Mouse (Mus musculus) liver, embryonic 14.5 days (tissue): Measurements from ENCODE around the gene Arrdc2. TPM values are rescaled to one million over a fixed set of nuclear protein-coding genes. Genes with fewer than 3 reads are reported as not detected.

Experiments
- ATAC-seq: fragments of 200-750 bp; cut with Nextera tagmentation; 2 replicates; pipeline ENCODE4 v1.8.0; 2017; ENCODE audit warnings: moderate number of reproducible peaks, mild to moderate bottlenecking, moderate library complexity; ENCODE audit not compliant: insufficient read depth
- DNase-seq, 3 experiments: peaks; one replicate each; pipeline ENCODE4 v3.0.0-alpha.2; 2012 to 2013; ENCODE audit warnings: low read depth in 3 of 3, low spot score in 3 of 3
- H3K27ac ChIP-seq: fragments of 300-500 bp; sonication (generic); 2 replicates; pipeline ENCODE4 v1.5.1; 2014; ENCODE audit warnings: moderate library complexity, mild to moderate bottlenecking, control low read depth, inconsistent platforms
- H3K27me3 ChIP-seq: fragments of 300-500 bp; sonication (generic); 2 replicates; pipeline ENCODE4 v1.6.1; 2014; ENCODE audit warnings: mild to moderate bottlenecking, low read length, moderate library complexity; ENCODE audit not compliant: control insufficient read depth, insufficient read depth
- H3K36me3 ChIP-seq: fragments of 300-500 bp; sonication (generic); replicated peaks from 2 replicates; pipeline ENCODE4 v1.6.1; 2014; ENCODE audit warnings: low read depth; ENCODE audit not compliant: control insufficient read depth, insufficient read depth
- H3K4me1 ChIP-seq, 2 experiments: fragments of 200-500 bp in 1 of 2; fragments of 300-500 bp in 1 of 2; sonication (generic) in 1 of 2; replicated peaks; 2 replicates each; pipeline ENCODE4 v1.6.1; 2012 to 2014; ENCODE audit warnings: antibody characterized with exemption in 1 of 2, inconsistent platforms in 1 of 2, low read length in 1 of 2; ENCODE audit not compliant: control insufficient read depth in 2 of 2, insufficient read depth in 2 of 2
- H3K4me2 ChIP-seq: fragments of 300-500 bp; sonication (generic); 2 replicates; pipeline ENCODE4 v1.6.1; 2014; ENCODE audit warnings: low read depth, mild to moderate bottlenecking, control low read depth, moderate library complexity
- H3K4me3 ChIP-seq, 2 experiments: fragments of 200-500 bp in 1 of 2; fragments of 300-500 bp in 1 of 2; sonication (generic) in 1 of 2; 2 replicates each; pipeline ENCODE4 v1.5.1; 2012 to 2014; ENCODE audit warnings: low read depth in 2 of 2, low read length in 2 of 2, mild to moderate bottlenecking in 2 of 2, control low read depth in 1 of 2, inconsistent platforms in 1 of 2, moderate library complexity in 1 of 2; ENCODE audit not compliant: insufficient read depth in 1 of 2
- H3K9ac ChIP-seq: fragments of 300-500 bp; sonication (generic); replicated peaks from 2 replicates; pipeline ENCODE4 v1.6.1; 2014; ENCODE audit warnings: mild to moderate bottlenecking, control low read depth, moderate library complexity
- H3K9me3 ChIP-seq: fragments of 300-500 bp; sonication (generic); 2 replicates; pipeline ENCODE4 v1.6.1; 2016; ENCODE audit warnings: low read length, mixed read lengths; ENCODE audit not compliant: control insufficient read depth
- CTCF ChIP-seq: IDR thresholded peaks from 2 replicates; pipeline ENCODE4 v1.5.1; 2016; ENCODE audit warnings: antibody characterized with exemption, low read depth, control low read depth
- EP300 ChIP-seq: IDR thresholded peaks from 2 replicates; pipeline ENCODE4 v1.6.1; 2016; ENCODE audit warnings: antibody characterized with exemption, low read depth
- WGBS: fragments of 180-500 bp; shearing (Covaris S2); extraction: QIAGEN DNeasy Blood & Tissue Kit; methylation state at CpG from one replicate; pipeline ENCODE4 v1.1.7; 2014; ENCODE audit not compliant: insufficient replicate concordance; 5-methylcytosine and 5-hydroxymethylcytosine counted together
- polyA plus RNA-seq, 2 experiments: library from polyadenylated mRNA; depleted of rRNA in 1 of 2; stranded (reverse) in 1 of 2; unstranded in 1 of 2; fragments of >200 nt; fragmentation: Nextera tagmentation in 1 of 2; extraction: Ambion mirVana in 1 of 2; gene quantifications; 2 replicates each; pipeline versions ENCODE4 v1.2.1 to v1.2.3; 2012 to 2014

Arrdc2 gene
- polyA plus RNA-seq, 2 experiments: 9.5 to 33.9 TPM

- peak overlapping the region in 1 of 2 experiments; percentile 65; a peak in 2 of 4 replicates for H3K4me3 ChIP-seq
- H3K36me3 ChIP-seq: peaks cover 14% of the 10 kb centered on the region
- H3K4me2 ChIP-seq: peak overlapping the region; percentile 82
- no peaks in the 10 kb centered on the region for H3K27me3 ChIP-seq
- TF ChIP-seq CTCF (no peak), EP300 (no peak)
- H3K9me3 ChIP-seq: no peaks in the 10 kb centered on the region
- peaks cover 55 to 68% of the 10 kb centered on the region in 2 experiments for H3K4me1 ChIP-seq
- DNase-seq (no peak), ATAC-seq (no peak)
- 39% methylated on average over 10 of the region's 10 CpGs for WGBS
- H3K27ac ChIP-seq: peak overlapping the region; percentile 99
- peak overlapping the region; percentile 93 for H3K9ac ChIP-seq
Observed at GRCm38 (mm10) chr8:70840590-70840989, 1.1 kb upstream of the Arrdc2 start.

- TF ChIP-seq EP300 (no peak; the same call in 1 of the 2 replicates), CTCF (0 out of 2 replicates have a peak, but pooled peaks have one; percentile 9)
- H3K9me3 ChIP-seq: no peaks in the 10 kb centered on the region
- no peaks in the 10 kb centered on the region for H3K27me3 ChIP-seq
- H3K36me3 ChIP-seq: peaks cover 22% of the 10 kb centered on the region
- H3K4me2 ChIP-seq: peak overlapping the region; percentile 83
- H3K27ac ChIP-seq: peak overlapping the region; percentile 91
- H3K4me1 ChIP-seq: peaks cover 49 to 69% of the 10 kb centered on the region in 2 experiments
- ATAC-seq (peak; percentile 44), DNase-seq (no peak)
- peak overlapping the region; percentile 90 for H3K9ac ChIP-seq
- WGBS: 3% methylated on average over 66 of the region's 66 CpGs
- H3K4me3 ChIP-seq: peak overlapping the region; percentile 81 to 85
Observed at GRCm38 (mm10) chr8:70838654-70839407, 689 bp downstream of the Arrdc2 start.

- TF ChIP-seq EP300: no peak
- Histone ChIP-seq H3K27me3 (no peaks in the 10 kb centered on the region), H3K4me2 (peak overlapping the region; percentile 83), H3K27ac (peak overlapping the region; percentile 81), H3K9me3 (no peaks in the 10 kb centered on the region), H3K9ac (peak overlapping the region; percentile 32), H3K4me3 (peak overlapping the region; percentile 2 to 27; a peak in 3 of 4 replicates), H3K36me3 (peaks cover 22% of the 10 kb centered on the region), H3K4me1 (peaks cover 34 to 53% of the 10 kb centered on the region in 2 experiments)
- no peak for DNase-seq
- no peak for ATAC-seq
- WGBS: 89% methylated on average over 12 of the region's 12 CpGs
Observed at GRCm38 (mm10) chr8:70836666-70837065, 2.9 kb downstream of the Arrdc2 start.

GRCm38 (mm10) chr8:70834071-70834470 is 5.4 kb downstream of the Arrdc2 start:
- WGBS: 93% methylated on average over 3 of the region's 3 CpGs
- H3K27me3 ChIP-seq: no peaks in the 10 kb centered on the region
- DNase-seq: no peak
- H3K9me3 ChIP-seq: no peaks in the 10 kb centered on the region
- no peak for ATAC-seq
- no peak overlapping the region for H3K4me2 ChIP-seq
- peaks cover 22% of the 10 kb centered on the region for H3K36me3 ChIP-seq
- TF ChIP-seq CTCF: no peak
- peaks cover 23 to 38% of the 10 kb centered on the region in 2 experiments for H3K4me1 ChIP-seq
- no peak overlapping the region for H3K27ac ChIP-seq
- no peak overlapping the region for H3K4me3 ChIP-seq
- no peak overlapping the region for H3K9ac ChIP-seq

DNA sequence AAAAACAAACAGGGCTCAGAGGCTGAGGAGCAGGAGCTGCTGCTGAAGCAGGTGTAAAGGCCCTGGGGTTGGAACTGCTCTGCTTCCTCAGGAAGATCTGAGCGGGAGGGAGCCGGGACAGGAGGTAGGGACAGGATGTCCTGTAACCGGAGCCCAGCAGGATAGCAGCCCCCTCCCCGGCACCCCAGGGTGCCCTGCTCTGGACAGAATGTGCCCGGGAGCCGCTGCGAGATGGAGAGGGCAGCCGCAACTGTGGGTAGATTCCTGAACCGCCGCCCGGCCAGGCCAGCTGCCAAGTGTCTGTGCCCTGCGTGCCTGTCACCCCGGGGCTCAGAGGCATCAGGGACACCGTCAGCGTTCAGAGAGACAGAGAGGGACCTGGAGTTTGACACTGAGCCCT is 6.0 kb downstream of the Arrdc2 start:
- H3K27me3 ChIP-seq: no peaks in the 10 kb centered on the region
- H3K36me3 ChIP-seq: peaks cover 22% of the 10 kb centered on the region
- H3K9me3 ChIP-seq: no peaks in the 10 kb centered on the region
- WGBS: 60% methylated on average over 15 of the region's 15 CpGs
- H3K4me1 ChIP-seq: peaks cover 23 to 38% of the 10 kb centered on the region in 2 experiments
- DNase-seq (no peak), ATAC-seq (no peak)
- H3K27ac ChIP-seq: no peak overlapping the region; the same call in 1 of the 2 replicates
- H3K4me3 ChIP-seq: no peak overlapping the region
- TF ChIP-seq CTCF (no peak), EP300 (no peak)
- H3K9ac ChIP-seq: no peak overlapping the region
- no peak overlapping the region for H3K4me2 ChIP-seq
